Mouse (Mus musculus) spleen, postnatal 36 days (tissue): ENCODE measurements around the gene Krtap24-1.

ENCODE experiments used
- DNase-seq, 2 experiments: peaks; one replicate each; pipeline ENCODE4 v3.0.0; 2022; ENCODE audit warnings: low spot score in 2 of 2, mixed read lengths in 1 of 2

Gene Krtap24-1

DNA sequence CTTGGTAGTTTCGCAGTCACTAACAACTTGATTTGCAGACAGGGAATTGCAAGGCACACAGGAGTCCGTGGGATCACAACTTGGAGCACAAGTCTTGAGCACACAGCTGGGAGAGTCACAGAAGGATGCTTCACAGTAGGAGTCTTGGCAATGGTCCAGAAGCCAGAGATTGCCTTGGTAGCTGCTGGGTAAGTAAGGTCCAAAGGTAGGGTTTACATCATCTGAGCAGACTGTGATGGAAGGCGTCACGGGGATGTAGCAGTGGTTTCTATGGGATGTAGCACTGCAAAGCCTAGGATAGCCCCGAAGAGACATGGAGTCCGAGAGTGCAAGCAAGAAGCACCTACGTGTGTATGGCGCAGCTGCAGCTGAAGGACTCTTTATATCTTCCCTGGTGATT lies at the start of gene Krtap24-1:
Gene Krtap24-1, minus strand, starts transcription at position 358 of the 400 bp plus-strand sequence.
- no peak for DNase-seq

DNA sequence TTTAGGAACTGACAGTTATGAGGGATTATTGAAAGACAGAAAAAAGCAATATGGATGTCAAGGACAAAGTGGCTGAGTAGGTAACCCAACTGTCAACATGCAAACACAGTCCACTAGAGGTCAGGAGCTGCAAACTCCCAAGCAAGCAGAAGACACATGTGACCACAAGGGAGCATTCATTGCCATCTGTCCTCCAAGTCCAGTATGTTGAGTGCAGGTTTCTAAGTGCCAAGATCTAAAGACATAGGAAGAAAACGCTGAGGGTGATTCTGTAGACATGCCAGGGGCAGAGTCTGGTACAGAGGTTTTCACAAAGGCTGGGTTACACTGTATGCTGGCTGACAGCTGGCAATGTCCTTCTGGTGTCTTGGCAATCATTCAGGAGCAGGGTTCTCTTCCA lies 45.3 kb upstream of the Krtap24-1 start:
- DNase-seq: no peak

DNA sequence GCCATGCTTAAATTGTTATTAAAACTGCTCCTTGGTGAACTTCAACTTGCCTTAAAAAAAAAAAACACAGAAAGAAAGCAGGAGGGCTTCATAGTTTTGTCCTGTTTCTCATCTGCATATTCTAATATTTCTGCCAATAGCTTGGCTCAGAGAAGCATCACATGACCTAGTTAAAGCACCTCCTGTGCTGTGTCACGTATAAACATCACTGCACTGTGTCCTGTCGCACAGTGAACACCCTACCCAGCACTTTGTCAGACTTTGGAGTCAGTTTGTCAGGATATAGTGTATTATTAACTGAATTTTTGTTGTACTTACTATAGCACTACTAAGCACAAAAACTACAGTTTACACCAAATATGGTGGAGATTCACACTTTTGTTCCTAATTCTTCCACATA lies 39.9 kb upstream of the Krtap24-1 start:
- DNase-seq: no peak

DNA sequence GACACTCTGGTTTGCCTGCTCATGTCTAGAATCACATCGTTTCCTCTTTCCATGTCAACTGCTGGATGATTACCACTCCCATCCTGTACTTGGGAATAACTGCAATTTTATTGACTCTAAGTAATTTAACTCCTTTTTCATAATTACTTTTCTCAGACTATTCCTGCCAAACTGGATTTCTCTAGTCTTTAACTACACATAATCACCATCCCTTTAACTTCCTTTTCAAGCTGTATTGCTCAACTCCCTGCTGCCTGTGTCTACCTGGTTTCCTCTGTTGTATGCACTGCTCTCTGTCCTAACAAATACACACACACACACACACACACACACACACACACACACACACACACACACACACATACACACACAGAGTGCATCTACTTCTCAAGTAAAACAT lies 39.0 kb upstream of the Krtap24-1 start:
- DNase-seq: no peak

DNA sequence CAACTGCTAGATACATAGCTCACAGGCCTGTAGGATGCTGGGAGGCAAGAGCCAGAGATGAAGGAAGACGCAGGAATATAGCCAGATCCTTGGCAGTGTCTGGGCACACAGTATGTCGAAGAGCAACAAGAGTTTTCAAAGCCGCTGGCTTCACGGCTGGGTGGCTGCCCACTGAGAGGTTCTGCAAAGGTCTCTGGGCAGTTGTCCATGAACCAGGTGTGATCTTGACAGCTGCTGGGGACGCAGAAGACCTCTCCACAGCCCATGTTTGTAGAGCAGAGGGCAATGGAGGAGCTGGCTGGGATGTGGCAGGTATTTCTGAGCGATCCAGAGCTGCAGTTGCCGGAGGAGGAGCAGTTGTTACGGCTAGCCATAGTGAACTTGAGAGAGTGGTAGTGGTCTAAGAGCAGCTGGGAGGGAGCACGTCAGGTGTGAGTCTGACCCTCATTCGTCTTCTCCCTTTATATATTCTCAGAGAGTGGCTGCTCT lies 35.3 kb upstream of the Krtap24-1 start, which contains the start of gene Krtap26-1:
Gene Krtap26-1, minus strand, starts transcription at position 439 of the 489 bp plus-strand sequence.
- no peak for DNase-seq

DNA sequence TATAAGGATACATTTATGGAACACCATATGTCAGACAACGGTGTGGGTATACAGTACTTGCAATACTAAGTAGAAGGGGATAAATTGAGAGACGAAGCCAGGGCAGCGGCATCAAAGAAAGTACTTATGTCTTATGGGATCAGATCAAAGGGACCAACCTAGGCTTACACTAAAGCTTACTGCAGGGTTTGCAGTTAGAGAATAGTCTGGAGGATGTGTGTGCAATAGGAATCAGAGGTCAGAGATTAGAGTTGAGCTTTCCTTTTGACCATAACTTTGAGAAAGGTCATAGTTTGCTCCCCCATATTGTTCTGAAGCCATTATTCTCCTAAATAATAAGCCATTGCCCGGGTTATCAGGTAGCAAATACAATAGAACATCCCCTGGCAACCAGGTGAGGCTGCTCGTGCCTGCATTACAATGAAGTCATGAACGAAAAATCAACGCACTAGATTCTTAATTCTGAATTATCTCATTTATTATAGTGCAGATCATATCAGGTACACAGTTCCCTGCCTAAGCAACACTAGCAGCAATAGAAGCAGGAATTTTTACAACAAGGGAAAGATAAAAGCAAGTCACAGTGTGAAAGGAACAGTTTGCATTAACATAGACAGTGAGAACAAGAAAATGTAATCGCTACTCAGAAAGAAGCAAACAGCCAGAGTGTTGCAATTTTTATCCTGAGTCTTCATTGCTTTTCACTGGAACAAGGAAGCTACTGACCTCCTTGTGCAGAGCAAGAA lies 34.5 kb upstream of the Krtap24-1 start:
- DNase-seq: no peak

DNA sequence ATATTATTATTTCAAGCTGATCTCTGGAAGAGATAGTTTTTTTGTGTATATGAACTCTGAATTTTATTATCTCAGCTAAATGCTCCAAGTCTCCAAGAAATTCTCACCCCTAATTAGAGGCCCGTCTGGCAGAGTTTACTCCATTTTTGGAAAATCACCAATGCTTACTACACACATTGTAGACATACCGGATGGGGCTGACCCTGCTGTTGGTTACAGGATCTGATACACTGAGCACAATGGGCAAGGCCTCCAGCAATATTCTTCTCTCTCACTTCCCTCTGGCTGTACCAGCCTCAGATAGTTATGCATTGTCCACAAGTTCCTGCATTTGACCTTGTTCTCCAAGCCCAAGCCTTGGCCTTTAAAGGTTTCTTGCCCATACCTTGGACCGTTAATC lies 28.0 kb upstream of the Krtap24-1 start:
- DNase-seq: no peak

DNA sequence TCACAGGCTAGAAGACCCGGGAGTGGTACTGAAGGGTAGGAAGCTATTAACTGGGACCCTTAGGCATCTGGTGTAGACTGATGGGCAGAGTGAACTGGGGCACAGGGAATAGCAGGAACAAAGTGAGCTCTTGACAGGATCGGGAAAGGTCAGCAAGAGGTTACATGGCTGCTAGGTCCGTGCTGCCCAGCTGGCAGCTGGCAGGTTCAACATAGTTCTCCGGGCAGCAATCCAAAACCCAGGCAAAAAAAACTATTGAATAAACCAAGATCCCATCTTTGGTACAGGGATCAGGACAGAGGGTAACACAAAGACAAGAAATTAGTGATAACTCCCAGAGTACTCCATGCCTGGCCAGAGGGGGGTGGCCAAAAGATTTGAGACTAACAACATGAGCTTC lies 23.1 kb upstream of the Krtap24-1 start:
- no peak for DNase-seq

DNA sequence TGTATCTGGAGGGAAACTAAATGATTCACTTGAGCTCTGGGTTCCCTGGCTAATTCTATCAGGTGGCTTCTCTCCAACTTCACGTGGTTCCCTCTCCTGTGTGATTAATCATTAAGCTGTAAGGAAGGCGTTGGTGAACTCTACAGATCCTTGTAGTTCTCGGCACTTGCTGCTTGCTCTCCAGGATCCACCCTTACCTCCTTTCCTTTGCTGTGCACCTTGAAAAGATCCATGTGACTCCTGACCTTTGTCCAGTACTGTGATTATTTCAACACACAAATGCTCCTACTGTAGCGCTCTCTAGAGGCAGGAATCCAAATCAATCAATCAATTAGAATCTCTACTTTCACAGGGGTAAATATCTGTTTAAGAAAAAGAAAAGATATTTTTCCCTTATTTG lies 19.4 kb upstream of the Krtap24-1 start:
- no peak for DNase-seq

DNA sequence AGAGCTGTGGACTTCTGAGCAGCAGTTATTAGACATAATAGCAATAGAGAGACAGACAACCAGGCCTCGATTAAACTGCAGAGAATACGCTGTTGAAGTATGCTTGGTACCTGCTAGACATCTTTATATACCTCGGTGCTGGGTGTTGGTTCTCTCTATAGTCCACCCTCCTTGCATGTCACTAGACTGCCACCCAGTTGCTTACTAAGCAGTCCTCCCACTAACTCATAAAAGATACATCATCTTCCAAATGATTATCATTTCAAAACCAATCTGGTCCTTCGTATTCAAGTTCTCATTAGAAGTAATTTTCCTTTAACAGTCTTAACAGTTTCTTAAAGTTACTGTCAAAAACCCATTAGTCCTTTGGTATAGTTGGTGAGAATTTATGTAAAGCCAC lies 15.5 kb upstream of the Krtap24-1 start, which contains the start of gene 2310079G19Rik:
Gene 2310079G19Rik, minus strand, starts transcription at position 101 of the 400 bp plus-strand sequence.
- DNase-seq: no peak

DNA sequence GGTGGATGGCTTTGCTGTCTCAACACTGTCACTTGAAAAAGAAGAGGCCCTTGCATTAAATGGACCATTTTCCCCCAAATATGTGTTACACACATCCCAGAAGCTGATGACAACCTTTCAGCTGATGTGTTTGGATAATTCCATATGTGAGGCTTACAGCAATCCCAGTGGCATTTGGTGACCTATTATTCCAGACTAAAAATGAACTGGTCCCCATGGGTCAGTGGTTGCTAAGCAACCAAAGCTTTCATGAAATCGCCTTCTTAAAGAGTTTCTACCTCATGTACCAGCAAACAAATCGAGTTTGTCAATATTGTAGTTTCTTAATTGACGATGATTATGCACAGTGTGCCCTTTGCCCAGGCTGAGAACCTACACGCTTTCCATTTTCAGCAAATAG lies 633 bp upstream of the Krtap24-1 start:
- DNase-seq: no peak

DNA sequence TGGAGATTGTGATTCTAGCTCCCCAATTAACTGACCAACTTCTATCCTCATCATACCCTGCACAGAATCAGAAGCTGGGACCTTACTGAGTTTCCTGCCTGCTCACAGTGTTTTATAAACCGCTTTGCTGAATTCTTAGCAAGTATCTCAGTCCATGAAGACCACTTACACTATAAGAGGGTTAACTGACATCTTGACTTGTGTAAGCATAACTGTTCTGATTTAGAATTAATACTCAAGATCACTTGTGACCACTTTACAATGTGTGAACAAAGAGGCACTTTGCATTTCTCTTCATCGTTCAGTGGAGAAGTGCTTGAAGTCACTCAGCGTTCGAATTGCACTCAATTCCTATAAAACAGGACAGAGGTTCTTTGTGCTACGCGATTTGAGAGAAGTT lies 7.5 kb downstream of the Krtap24-1 start:
- DNase-seq: no peak

DNA sequence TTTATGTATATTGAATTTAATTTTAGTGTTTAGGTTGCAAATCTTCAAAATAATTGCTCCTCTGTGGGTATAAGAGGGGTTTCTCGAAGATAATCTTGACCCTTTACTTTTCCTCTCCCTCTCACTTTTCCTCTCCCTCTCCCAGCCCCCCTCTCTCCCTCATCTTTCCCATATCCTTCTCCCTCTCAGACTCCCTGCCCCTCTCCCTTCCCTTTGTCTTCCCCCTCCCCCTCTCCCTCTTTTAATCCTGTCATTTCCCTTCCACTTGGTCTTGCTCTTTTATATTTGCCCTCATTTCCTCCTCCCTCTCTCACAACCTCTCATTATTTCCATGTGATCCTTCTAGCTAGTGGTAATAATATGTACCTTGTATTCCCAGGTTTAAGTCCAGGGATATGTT lies 9.6 kb downstream of the Krtap24-1 start:
- no peak for DNase-seq

DNA sequence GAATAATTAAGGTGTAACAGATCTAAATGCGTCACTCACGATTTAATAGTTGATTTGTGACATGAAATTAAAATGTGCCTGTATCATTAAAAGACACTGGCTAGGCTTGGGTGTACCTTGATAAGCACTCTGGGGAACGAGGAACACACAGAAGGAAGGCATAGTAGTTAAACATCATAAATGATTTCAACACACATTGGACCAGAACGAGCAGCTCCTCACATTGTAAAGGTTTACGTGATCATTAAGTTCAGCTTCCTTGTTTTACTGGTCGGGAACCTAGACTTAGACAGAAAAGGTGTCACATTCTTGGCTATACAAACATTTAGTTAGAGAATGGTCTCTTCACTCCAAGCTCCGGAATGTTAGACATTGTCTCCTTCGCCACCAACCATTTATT lies 11.8 kb downstream of the Krtap24-1 start:
- no peak for DNase-seq

DNA sequence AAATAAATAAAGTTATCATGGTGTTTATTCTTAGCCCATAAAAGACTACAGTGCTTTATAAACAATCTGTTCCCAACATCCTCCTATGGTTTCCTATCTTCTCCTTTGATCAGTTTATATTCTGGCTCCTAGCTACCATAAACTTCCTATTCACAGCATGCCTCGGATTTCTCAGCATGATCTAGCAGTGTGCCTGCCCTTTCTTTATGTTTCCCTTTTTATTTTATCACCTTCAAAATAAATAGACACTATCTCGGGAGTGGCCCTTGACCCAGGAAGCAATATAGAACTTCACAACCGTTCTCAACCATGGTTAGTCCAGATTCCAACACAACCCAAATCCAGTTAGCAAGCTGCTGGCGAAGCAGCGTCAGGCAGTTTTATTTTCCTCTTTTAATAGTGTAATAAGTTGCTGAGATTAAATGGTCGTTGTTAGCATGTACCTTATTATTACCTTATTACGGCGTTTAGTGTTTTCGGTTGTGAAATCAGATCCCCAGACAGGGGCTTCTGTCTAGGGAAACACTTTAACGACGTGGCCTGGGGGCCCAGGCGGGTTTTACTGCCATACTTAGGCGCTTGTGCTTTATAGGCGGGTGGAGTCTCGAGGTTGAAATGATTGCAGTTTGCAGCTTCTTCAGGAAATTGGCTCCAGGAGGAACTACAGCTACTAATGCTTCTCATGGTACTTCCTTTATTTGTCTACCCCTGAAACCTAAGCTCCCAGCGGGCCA lies 12.4 kb downstream of the Krtap24-1 start:
- no peak for DNase-seq

DNA sequence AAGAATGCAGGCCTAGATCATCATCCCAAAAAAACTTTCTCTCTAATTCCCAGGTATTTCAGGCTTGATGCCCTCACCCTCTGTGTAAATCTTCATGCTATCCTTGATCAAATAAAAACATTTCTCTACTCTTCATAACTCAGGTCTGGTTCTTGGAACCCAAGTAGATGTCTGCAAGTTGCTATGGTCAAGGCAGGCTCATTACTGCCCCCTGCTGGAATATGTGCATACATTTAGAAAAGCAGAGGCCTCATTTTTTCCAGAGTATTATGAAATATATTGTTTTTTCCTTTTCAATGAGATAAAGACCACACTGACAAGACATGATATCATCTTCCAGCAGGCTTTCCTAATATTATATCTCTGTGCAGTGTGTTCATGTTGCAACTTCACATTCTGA lies 19.3 kb downstream of the Krtap24-1 start:
- no peak for DNase-seq

DNA sequence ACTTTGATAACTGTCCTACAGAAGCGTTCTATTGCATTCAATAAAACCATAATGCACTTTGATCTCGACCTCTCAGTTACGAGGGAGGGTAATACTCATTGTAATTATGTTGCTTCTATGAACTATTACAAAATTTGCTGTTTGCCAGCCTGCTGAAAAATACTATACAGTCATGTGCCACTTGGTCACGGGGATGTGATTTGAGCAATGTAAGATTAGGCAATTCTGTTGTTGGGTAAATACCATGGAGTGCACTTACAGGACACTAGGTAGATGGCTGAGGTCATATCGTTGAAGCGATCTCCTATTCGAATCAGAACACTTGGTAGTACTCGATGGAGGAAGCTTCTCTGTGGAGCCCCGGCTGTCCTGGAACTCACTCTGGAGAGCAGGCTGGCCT lies 28.7 kb downstream of the Krtap24-1 start:
- DNase-seq: no peak

DNA sequence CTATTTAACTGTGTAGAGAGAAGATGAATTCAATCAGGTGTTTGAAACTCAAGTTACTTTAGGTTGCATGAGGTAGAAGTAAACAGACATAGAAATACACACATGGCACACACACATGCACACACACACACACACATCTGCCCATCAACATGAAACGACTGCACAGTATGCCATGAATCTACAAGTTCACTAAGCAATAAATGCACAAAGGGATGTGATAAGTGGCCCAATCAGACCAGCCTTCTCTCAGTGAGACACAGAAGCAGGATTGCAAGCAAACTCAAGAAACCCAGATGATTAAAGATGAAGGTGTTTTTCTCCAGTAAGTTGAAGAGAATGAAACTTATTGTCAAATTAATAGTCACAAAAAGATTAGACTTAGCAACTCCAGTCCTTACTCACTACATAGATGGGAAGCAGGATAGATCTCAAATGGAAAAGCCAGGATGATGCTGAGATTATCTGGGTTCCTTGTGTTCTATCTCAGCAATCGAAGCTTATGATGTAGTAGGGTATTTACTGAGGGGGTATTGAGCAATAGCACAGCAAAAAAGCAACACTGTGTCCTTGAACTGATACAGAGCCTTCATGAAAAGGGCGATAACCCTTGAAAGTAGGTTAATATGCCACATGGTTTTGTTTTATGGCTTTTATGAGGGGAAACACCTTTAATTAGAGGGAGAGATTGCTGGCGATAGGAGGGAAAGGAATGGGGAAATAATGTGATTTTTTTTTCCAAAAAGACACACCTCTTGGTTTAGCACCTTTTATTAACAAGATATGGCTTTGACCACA lies 36.0 kb downstream of the Krtap24-1 start:
- DNase-seq: no peak

DNA sequence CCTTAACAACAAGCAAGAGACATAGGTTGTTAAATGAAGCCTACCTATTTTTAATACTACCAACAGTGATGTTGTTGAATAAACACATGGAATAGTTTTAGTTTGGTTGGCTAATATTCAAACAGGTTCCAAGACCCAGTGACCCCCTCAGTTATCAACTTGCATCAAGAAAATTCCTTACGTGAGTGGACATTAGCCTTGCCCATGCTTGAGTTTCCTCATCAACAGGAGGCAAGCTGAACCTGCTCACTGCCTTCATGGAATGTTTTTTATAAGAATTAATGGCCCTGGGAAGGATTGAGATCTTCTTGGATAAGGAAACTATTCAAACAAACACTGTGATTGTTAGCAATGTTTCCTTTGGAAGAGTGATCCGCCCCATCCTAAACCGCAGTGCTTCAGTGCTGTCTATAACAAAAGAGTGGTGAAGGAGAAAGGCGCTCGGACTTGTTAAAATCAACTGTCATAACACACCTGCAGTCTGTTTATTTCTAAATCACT lies 39.1 kb downstream of the Krtap24-1 start:
- no peak for DNase-seq

DNA sequence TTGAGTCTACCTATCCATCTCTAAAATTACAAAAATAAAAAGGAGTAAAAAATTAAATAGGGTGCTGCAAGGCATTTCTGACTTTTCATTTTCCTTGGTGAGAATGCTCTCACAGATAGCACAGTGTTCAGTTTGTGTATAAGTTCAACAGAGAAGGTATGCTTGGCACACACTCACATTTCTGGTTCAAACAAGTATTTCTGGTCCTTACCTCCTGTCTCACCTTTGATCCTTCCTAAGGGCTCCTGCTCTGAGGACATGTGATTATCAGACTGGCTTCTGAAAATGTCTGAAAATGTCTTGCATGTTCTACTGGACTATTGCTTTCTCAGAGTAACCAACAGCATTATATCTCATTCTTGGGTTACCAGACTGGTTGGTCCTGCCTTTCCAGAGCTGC lies 41.9 kb downstream of the Krtap24-1 start:
- DNase-seq: no peak

DNA sequence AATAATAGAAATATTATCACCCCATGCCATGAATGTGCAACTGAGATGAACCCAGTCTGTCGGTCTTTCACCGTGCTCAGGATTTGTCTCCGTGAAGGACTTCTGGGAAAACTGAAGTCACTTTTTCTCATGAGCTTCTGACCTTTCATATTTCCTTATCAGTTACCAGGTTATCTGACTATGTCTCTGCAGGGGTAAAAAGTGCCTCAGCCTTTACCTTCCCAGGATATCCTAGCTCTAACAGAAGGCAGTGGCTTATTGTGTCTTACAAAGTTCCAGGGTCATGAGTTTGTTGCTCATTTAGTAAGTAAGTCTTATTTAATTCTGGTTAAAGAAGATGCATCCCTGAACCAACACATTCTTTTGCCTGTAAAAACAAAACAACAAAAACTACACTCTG lies 42.3 kb downstream of the Krtap24-1 start:
- no peak for DNase-seq

DNA sequence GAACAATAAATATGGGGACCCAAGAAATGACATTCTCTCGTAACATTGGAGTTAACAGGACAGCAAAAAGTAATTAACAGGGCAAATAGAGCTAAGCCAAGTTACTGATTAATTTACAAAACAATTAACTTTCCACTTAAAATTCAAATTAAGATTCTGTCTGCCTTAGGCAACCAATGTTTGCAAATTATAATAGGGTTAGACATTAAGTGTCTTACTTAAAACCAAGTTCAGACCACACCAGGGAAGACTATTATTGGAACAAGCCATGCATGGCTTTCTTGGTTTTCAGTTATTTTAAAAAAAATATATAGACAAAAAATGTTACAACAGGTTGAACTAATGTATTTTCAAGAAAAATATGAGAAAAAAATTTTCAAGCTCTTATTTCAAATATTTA lies 43.0 kb downstream of the Krtap24-1 start:
- DNase-seq: no peak
